Mouse (Mus musculus) forebrain, embryonic 11.5 days (tissue): Measurements from ENCODE around the gene Hist2h2bb. TPM values are rescaled to one million over a fixed set of nuclear protein-coding genes. Genes with fewer than 3 reads are reported as not detected.

Experiments used
- ATAC-seq: fragments of 200-750 bp; cut with Nextera tagmentation; replicated peaks from 2 replicates; pipeline ENCODE4 v1.8.0; 2017; ENCODE audit warnings: moderate TSS enrichment; ENCODE audit not compliant: low FRiP score
- DNase-seq: peaks from one replicate; pipeline ENCODE4 v3.0.0-alpha.2; 2017; ENCODE audit warnings: low spot score
- H3K27ac ChIP-seq: fragments of 300-500 bp; sonication (generic); 2 replicates; pipeline ENCODE4 v1.5.1; 2014; ENCODE audit warnings: low read depth, low read length
- H3K27me3 ChIP-seq: fragments of 300-500 bp; sonication (generic); 2 replicates; pipeline ENCODE4 v1.6.1; 2014; ENCODE audit warnings: mild to moderate bottlenecking, low read length, mixed read lengths; ENCODE audit not compliant: control insufficient read depth, insufficient read depth
- H3K36me3 ChIP-seq: fragments of 300-500 bp; sonication (generic); 2 replicates; pipeline ENCODE4 v1.6.1; 2014; ENCODE audit warnings: mild to moderate bottlenecking, low read length, moderate library complexity, mixed read lengths; ENCODE audit not compliant: control insufficient read depth, insufficient read depth
- H3K4me1 ChIP-seq: fragments of 300-500 bp; sonication (generic); replicated peaks from 2 replicates; pipeline ENCODE4 v1.6.1; 2014; ENCODE audit warnings: low read length, mixed read lengths; ENCODE audit not compliant: control insufficient read depth, insufficient read depth
- H3K4me2 ChIP-seq: fragments of 300-500 bp; sonication (generic); 2 replicates; pipeline ENCODE4 v1.6.1; 2014; ENCODE audit warnings: low read depth, mild to moderate bottlenecking, low read length, moderate library complexity, mixed read lengths; ENCODE audit not compliant: severe bottlenecking
- H3K4me3 ChIP-seq: fragments of 300-500 bp; sonication (generic); 2 replicates; pipeline ENCODE4 v1.5.1; 2014; ENCODE audit warnings: low read depth, low read length
- H3K9ac ChIP-seq: fragments of 300-500 bp; sonication (generic); 2 replicates; pipeline ENCODE4 v1.6.1; 2014; ENCODE audit warnings: low read length
- H3K9me3 ChIP-seq: fragments of 300-500 bp; sonication (generic); 2 replicates; pipeline ENCODE4 v1.6.1; 2016; ENCODE audit warnings: low read length, mixed read lengths; ENCODE audit not compliant: control insufficient read depth
- WGBS: fragments of 180-500 bp; shearing (Covaris S2); extraction: QIAGEN DNeasy Blood & Tissue Kit; methylation state at CpG from one replicate; pipeline ENCODE4 v1.1.7; 2014; 5-methylcytosine and 5-hydroxymethylcytosine counted together
- polyA plus RNA-seq: library from polyadenylated mRNA; unstranded; fragments of >200 nt; fragmentation: Nextera tagmentation; extraction: Ambion mirVana; gene quantifications from 2 replicates; pipeline ENCODE4 v1.2.1, GENCODE M21; 2014

Hist2h2bb gene
- polyA plus RNA-seq, 1 experiment from 2014 or later = 28.7 TPM

- WGBS = 81% methylated on average over 2 of the region's 2 CpGs
- H3K9me3 ChIP-seq = no peaks in the 10 kb centered on the region
- H3K36me3 ChIP-seq = no peaks in the 10 kb centered on the region
- DNase-seq (no peak), ATAC-seq (no peak)
- H3K4me3 ChIP-seq = no peak overlapping the region
- H3K27me3 ChIP-seq = no peaks in the 10 kb centered on the region
- no peak overlapping the region for H3K9ac ChIP-seq
- no peak overlapping the region for H3K27ac ChIP-seq
- H3K4me2 ChIP-seq = no peak overlapping the region
- H3K4me1 ChIP-seq = peaks cover 5% of the 10 kb centered on the region; the same call in 1 of the 2 replicates
These were observed 40.7 kb upstream of the Hist2h2bb start for GRCm38 (mm10) chr3:96228828-96229227.

- DNase-seq (no peak), ATAC-seq (no peak)
- no peak overlapping the region for H3K4me2 ChIP-seq
- WGBS = 79% methylated on average over 2 of the region's 2 CpGs
- no peak overlapping the region for H3K27ac ChIP-seq
- 0 out of 2 replicates have a peak, but pooled peaks cover 2% of the 10 kb centered on the region for H3K4me1 ChIP-seq
- no peaks in the 10 kb centered on the region for H3K36me3 ChIP-seq
- no peak overlapping the region for H3K4me3 ChIP-seq
- H3K9me3 ChIP-seq = no peaks in the 10 kb centered on the region
- H3K27me3 ChIP-seq = no peaks in the 10 kb centered on the region
- H3K9ac ChIP-seq = no peak overlapping the region
These were observed 39.1 kb upstream of the Hist2h2bb start for GRCm38 (mm10) chr3:96230404-96230803.

- Histone ChIP-seq H3K9ac (no peak overlapping the region), H3K4me2 (no peak overlapping the region), H3K27me3 (no peaks in the 10 kb centered on the region), H3K4me1 (0 out of 2 replicates have a peak, but pooled peaks cover 2% of the 10 kb centered on the region), H3K4me3 (no peak overlapping the region), H3K36me3 (no peaks in the 10 kb centered on the region), H3K9me3 (no peaks in the 10 kb centered on the region), H3K27ac (no peak overlapping the region)
- 72% methylated on average over 4 of the region's 4 CpGs for WGBS
- DNase-seq (no peak), ATAC-seq (no peak)
These were observed 38.4 kb upstream of the Hist2h2bb start for GRCm38 (mm10) chr3:96230910-96231757.

- ATAC-seq (no peak), DNase-seq (no peak)
- Histone ChIP-seq H3K27ac (no peak overlapping the region), H3K9ac (no peak overlapping the region), H3K4me3 (no peak overlapping the region), H3K36me3 (no peaks in the 10 kb centered on the region), H3K4me2 (no peak overlapping the region), H3K4me1 (0 out of 2 replicates have a peak, but pooled peaks cover 2% of the 10 kb centered on the region), H3K27me3 (no peaks in the 10 kb centered on the region), H3K9me3 (no peaks in the 10 kb centered on the region)
- 69% methylated on average over 2 of the region's 2 CpGs for WGBS
These were observed 37.8 kb upstream of the Hist2h2bb start for GRCm38 (mm10) chr3:96231758-96232120.

GRCm38 (mm10) chr3:96234914-96235313, 34.6 kb upstream of the Hist2h2bb start:
- no peak overlapping the region for H3K4me2 ChIP-seq
- H3K4me3 ChIP-seq = no peak overlapping the region
- no peaks in the 10 kb centered on the region for H3K4me1 ChIP-seq
- DNase-seq (no peak), ATAC-seq (no peak)
- H3K9me3 ChIP-seq = no peaks in the 10 kb centered on the region
- no peak overlapping the region for H3K27ac ChIP-seq
- 92% methylated on average over 2 of the region's 2 CpGs for WGBS
- H3K27me3 ChIP-seq = no peaks in the 10 kb centered on the region
- H3K9ac ChIP-seq = no peak overlapping the region
- no peaks in the 10 kb centered on the region for H3K36me3 ChIP-seq

GRCm38 (mm10) chr3:96235836-96236235, 33.7 kb upstream of the Hist2h2bb start:
- H3K9me3 ChIP-seq = no peaks in the 10 kb centered on the region
- H3K36me3 ChIP-seq = no peaks in the 10 kb centered on the region
- 71% methylated on average over 3 of the region's 3 CpGs for WGBS
- no peak overlapping the region for H3K27ac ChIP-seq
- no peak overlapping the region for H3K9ac ChIP-seq
- no peaks in the 10 kb centered on the region for H3K27me3 ChIP-seq
- DNase-seq (no peak), ATAC-seq (no peak)
- no peak overlapping the region for H3K4me2 ChIP-seq
- no peaks in the 10 kb centered on the region for H3K4me1 ChIP-seq
- no peak overlapping the region for H3K4me3 ChIP-seq

GRCm38 (mm10) chr3:96236834-96237334, 32.7 kb upstream of the Hist2h2bb start:
- no peaks in the 10 kb centered on the region for H3K9me3 ChIP-seq
- no peaks in the 10 kb centered on the region for H3K36me3 ChIP-seq
- H3K4me1 ChIP-seq = 0 out of 2 replicates have a peak, but pooled peaks cover 2% of the 10 kb centered on the region
- no peak for ATAC-seq
- no peak overlapping the region for H3K27ac ChIP-seq
- H3K27me3 ChIP-seq = no peaks in the 10 kb centered on the region
- H3K4me2 ChIP-seq = peak overlapping the region; percentile 55
- peak overlapping the region; percentile 65 for H3K9ac ChIP-seq
- DNase-seq = no peak
- peak overlapping the region; percentile 33 for H3K4me3 ChIP-seq
- 89% methylated on average over 4 of the region's 4 CpGs for WGBS

- H3K4me2 ChIP-seq = peak overlapping the region; percentile 55
- no peaks in the 10 kb centered on the region for H3K9me3 ChIP-seq
- H3K4me1 ChIP-seq = 0 out of 2 replicates have a peak, but pooled peaks cover 2% of the 10 kb centered on the region
- DNase-seq (peak; percentile 59), ATAC-seq (no peak)
- no peaks in the 10 kb centered on the region for H3K36me3 ChIP-seq
- H3K9ac ChIP-seq = peak overlapping the region; percentile 65
- H3K27ac ChIP-seq = peak overlapping the region; percentile 75
- H3K27me3 ChIP-seq = no peaks in the 10 kb centered on the region
- H3K4me3 ChIP-seq = peak overlapping the region; percentile 33
- WGBS = 27% methylated on average over 7 of the region's 7 CpGs
These were observed 32.1 kb upstream of the Hist2h2bb start for GRCm38 (mm10) chr3:96237335-96237903.
